Mouse (Mus musculus) ES-Bruce4 (cell line): ENCODE results near the gene Lrba.

Experiments used
- CTCF ChIP-seq: IDR thresholded peaks from one replicate; pipeline ENCODE4 v1.8.1; 2011; ENCODE audit warnings: low read depth, low read length
- EP300 ChIP-seq: IDR thresholded peaks from 2 replicates; pipeline ENCODE4 v1.6.1; 2011; ENCODE audit warnings: low read depth, low read length; ENCODE audit not compliant: insufficient read depth
- POLR2A ChIP-seq: IDR thresholded peaks from one replicate; pipeline ENCODE4 v1.8.1; 2011; ENCODE audit warnings: low read length; ENCODE audit not compliant: insufficient read depth

DNA sequence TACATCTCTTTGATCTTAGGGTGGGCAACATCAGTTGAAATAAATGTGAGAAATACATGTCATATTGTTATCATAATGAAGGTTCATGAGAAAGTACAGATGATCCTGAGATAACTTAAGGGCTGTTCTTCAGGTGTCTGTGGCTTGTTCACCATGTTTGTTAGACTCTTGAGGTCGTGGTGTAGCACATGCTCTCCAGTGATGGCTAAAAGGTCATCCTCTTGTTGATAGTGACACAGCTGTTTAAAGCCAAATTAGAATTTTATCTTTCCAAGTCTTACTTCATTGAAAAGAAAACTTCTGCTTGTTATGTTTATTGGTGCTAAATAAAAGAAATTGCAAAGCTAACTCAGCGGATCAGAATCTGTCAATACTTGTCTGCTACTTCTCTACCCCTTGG, 147.0 kb downstream of the Lrba start:
- TF ChIP-seq CTCF (no peak), POLR2A (no peak), EP300 (no peak)
